Mouse (Mus musculus): Measurements from ENCODE around the gene Mob4. TPM values are rescaled to one million over a fixed set of nuclear protein-coding genes. Genes with fewer than 3 reads are reported as not detected.
A peak's percentile ranks its signal among the peaks of the same experiment; 100 is the strongest.

Gene Mob4
- polyA plus RNA-seq, 1 experiment from 2014 or later: 45.0 TPM

DNA sequence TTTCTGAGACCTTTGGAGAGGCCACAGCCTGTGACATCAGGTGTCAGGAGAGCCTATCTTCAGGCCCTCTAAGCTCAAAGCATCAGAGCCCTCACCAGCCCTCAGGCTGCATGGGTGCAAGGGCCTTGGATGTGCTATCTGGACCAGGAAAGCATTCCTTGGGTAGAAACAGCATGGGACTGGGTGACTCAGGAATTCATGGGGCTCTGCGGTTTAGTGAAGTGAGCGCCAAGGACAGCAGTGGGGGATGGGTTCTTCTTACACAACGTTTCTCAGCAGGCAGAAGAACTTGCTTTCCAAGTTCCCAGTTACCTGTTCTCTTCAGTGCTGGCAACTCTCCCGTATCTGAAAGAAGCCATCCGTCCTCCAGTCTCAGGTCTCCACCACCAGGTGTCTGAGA is 33.0 kb downstream of the Mob4 start:
- no peaks in the 10 kb centered on the region for H3K27me3 ChIP-seq
- H3K4me3 ChIP-seq (replicated peaks): no peak overlapping the region
- peaks cover 16% of the 10 kb centered on the region for H3K4me1 ChIP-seq (replicated peaks)
- no peak for DNase-seq
- H3K9ac ChIP-seq: no peak overlapping the region
- no peak for ATAC-seq (ENCODE audit: low read depth)
- 42% methylated on average over 5 of the region's 5 CpGs for WGBS (ENCODE audit: insufficient replicate concordance)
- H3K36me3 ChIP-seq: no peaks in the 10 kb centered on the region
- H3K4me2 ChIP-seq: no peak overlapping the region
- H3K9me3 ChIP-seq (replicated peaks): peaks cover under 1% of the 10 kb centered on the region; the same call in 1 of the 2 replicates
- no peak overlapping the region for H3K27ac ChIP-seq

DNA sequence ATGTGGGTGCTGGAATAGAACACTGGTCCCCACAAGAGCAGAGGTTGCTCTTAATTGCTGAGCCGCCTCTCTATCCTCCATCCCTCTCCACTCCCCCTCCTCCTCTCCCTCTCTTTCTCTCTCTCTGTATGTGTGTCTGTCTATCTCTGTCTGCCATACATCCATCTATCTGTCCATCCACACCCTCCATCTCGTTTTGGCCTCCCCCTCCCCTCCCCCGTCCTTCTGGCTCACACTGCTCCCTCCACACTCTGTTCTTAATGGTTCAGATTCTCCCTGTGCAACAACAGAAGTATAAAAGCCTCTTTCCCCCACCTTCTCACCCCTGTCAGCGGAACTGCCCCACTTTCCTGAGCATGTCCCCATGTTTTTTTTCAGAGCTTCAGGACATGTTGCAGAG is 36.5 kb downstream of the Mob4 start:
- Histone ChIP-seq H3K4me1 (replicated peaks) (peaks cover 10% of the 10 kb centered on the region), H3K36me3 (no peaks in the 10 kb centered on the region), H3K27me3 (no peaks in the 10 kb centered on the region), H3K9ac (no peak overlapping the region), H3K27ac (no peak overlapping the region), H3K4me3 (replicated peaks) (no peak overlapping the region), H3K4me2 (no peak overlapping the region), H3K9me3 (replicated peaks) (peaks cover 5% of the 10 kb centered on the region; the same call in 1 of the 2 replicates)
- WGBS (ENCODE audit: insufficient replicate concordance): 55% methylated on average over 4 of the region's 4 CpGs
- DNase-seq (no peak), ATAC-seq (ENCODE audit: low read depth) (peak; percentile 71)

- Histone ChIP-seq H3K9ac (no peak overlapping the region), H3K4me3 (replicated peaks) (no peak overlapping the region), H3K9me3 (replicated peaks) (peaks cover 5% of the 10 kb centered on the region; the same call in 1 of the 2 replicates), H3K27ac (no peak overlapping the region), H3K4me2 (no peak overlapping the region), H3K4me1 (replicated peaks) (peaks cover 7% of the 10 kb centered on the region), H3K27me3 (no peaks in the 10 kb centered on the region), H3K36me3 (no peaks in the 10 kb centered on the region)
- DNase-seq (no peak), ATAC-seq (ENCODE audit: low read depth) (no peak)
- 83% methylated on average over 4 of the region's 4 CpGs for WGBS (ENCODE audit: insufficient replicate concordance)
Observed at GRCm38 (mm10) chr1:55168591-55168990, 37.6 kb downstream of the Mob4 start.

DNA sequence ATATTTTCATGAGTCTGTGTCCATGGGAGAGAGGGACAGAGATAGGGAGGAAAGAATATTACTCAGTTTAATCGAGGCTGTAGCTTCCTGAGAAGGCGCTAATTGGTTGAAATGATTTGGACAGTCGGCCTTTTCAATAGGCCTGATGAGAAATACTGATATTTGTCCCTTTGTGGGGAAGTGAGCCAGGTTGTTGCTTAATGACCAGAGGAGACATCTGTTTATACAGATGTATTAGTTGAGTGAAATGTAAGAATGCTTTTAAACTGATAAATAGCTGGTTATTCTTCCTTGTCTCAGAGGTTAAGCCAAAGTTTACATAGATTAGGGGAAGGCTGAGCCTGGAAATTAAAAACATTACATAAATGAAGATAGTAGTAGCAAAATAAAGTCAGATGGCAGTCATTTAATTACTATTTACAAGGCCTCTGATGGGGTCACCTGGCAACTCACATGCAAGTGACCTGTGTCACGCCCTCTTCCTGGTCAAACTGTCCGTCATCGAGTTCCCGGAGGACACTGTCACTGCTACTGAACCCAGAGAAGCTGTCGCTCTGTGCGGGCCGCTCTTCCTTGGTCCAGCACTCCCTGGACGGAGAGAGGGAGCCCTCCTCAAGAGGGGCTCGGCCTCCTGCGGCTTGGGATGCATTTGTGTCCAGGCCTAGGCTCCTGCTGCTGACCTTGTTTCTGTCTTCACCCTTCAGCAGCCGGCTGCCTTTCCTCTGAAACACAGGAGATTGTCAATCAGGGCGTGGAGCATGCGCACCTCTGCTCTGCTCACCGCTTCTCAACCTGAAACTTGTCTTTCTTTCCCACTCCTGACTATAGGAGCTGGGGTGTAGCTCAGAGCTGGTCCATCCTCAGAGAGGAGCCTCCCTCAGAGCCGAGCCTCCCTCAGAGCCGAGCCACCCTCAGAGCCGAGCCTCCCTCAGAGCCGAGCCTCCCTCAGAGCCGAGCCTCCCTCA is 40.6 kb downstream of the Mob4 start:
- 65% methylated on average over 22 of the region's 22 CpGs for WGBS (ENCODE audit: insufficient replicate concordance)
- Histone ChIP-seq H3K9ac (no peak overlapping the region), H3K4me3 (replicated peaks) (0 out of 2 replicates have a peak overlapping the region, but pooled peaks have one; percentile 12), H3K36me3 (no peaks in the 10 kb centered on the region), H3K27me3 (no peaks in the 10 kb centered on the region), H3K4me1 (replicated peaks) (peaks cover 7% of the 10 kb centered on the region), H3K9me3 (replicated peaks) (peaks cover 5% of the 10 kb centered on the region; the same call in 1 of the 2 replicates), H3K4me2 (peak overlapping the region; percentile 28; the same call in 1 of the 2 replicates), H3K27ac (no peak overlapping the region)
- ATAC-seq (ENCODE audit: low read depth): 0 out of 2 replicates have a peak, but pooled peaks have one; percentile 10
- no peak for DNase-seq

- Histone ChIP-seq H3K27ac (peak overlapping the region; percentile 15; the same call in 1 of the 2 replicates), H3K36me3 (no peaks in the 10 kb centered on the region), H3K4me2 (no peak overlapping the region), H3K9ac (no peak overlapping the region), H3K4me3 (replicated peaks) (no peak overlapping the region), H3K9me3 (replicated peaks) (peaks cover 5% of the 10 kb centered on the region; the same call in 1 of the 2 replicates), H3K4me1 (replicated peaks) (no peaks in the 10 kb centered on the region), H3K27me3 (no peaks in the 10 kb centered on the region)
- peak; percentile 63; the same call in 1 of the 2 replicates for ATAC-seq (ENCODE audit: low read depth)
- no peak for DNase-seq
- 73% methylated on average over 10 of the region's 10 CpGs for WGBS (ENCODE audit: insufficient replicate concordance)
Observed at GRCm38 (mm10) chr1:55173720-55174557, 42.9 kb downstream of the Mob4 start.

DNA sequence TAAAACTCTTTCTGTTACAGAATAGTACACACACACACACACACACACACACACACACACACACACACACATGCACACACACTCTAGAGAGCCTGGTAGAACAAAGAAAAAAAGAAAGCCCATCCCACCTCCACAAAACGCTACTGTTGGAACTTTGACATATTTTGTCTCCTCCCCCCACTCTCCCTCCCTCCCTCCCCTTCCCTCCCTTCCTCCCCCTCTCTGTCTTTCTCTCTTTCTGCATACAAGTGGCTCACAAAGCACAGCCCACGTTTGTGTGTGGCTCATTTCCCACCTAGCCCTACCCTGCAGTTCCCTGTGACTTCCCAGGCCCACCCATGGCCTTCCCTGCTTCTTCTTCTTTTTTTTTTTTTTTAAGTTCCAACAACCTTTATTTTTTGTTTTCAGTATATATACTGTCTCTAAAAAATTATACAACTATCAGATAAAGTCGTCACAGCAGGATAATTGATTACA is 43.6 kb downstream of the Mob4 start:
- H3K9me3 ChIP-seq (replicated peaks): no peaks in the 10 kb centered on the region
- no peaks in the 10 kb centered on the region for H3K36me3 ChIP-seq
- no peak overlapping the region for H3K4me3 ChIP-seq (replicated peaks)
- WGBS (ENCODE audit: insufficient replicate concordance): 37% methylated on average over 3 of the region's 3 CpGs
- DNase-seq (no peak), ATAC-seq (ENCODE audit: low read depth) (no peak)
- no peak overlapping the region for H3K9ac ChIP-seq
- H3K27me3 ChIP-seq: no peaks in the 10 kb centered on the region
- no peak overlapping the region for H3K27ac ChIP-seq
- no peak overlapping the region for H3K4me2 ChIP-seq
- H3K4me1 ChIP-seq (replicated peaks): no peaks in the 10 kb centered on the region

DNA sequence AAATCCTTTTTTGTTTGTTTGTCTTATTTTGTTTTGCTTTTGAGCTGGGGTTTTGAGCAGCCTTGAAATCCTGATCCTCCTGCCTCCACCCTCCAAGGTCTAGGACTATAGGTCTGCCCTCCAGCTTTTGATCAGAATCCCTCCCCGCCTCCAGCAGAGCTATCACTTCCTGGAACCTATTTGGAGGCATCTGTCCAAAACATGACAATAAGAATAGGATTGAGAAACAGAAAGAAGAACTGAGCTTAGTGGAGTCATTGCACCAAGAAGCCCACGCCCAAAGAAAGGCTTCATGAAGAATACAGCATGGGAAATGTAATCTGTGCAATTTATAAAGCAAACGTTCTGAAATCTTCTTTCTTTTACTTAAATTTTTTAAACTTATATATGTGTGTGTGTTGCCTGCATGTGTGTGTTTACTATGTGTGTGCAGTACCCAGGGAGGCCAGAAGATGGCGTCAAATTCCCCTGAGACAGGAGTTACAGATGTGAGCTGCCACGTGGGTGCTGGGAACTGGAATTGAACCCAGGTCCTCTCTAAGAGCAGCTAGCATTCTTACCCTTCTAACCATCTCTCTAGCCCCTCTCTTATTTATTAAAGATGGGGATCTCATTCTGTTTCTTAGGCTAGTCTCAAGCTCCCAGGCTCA is 49.0 kb downstream of the Mob4 start:
- Histone ChIP-seq H3K9ac (no peak overlapping the region), H3K4me3 (replicated peaks) (no peak overlapping the region), H3K9me3 (replicated peaks) (no peaks in the 10 kb centered on the region), H3K4me1 (replicated peaks) (no peaks in the 10 kb centered on the region), H3K4me2 (no peak overlapping the region), H3K27me3 (no peaks in the 10 kb centered on the region), H3K27ac (no peak overlapping the region), H3K36me3 (no peaks in the 10 kb centered on the region)
- no peak for DNase-seq
- 60% methylated on average over 5 of the region's 5 CpGs for WGBS (ENCODE audit: insufficient replicate concordance)
- ATAC-seq (ENCODE audit: low read depth): no peak

GRCm38 (mm10) chr1:55182392-55182791 is 51.4 kb downstream of the Mob4 start:
- 79% methylated on average over 5 of the region's 5 CpGs for WGBS (ENCODE audit: insufficient replicate concordance)
- no peak for DNase-seq
- H3K4me2 ChIP-seq: no peak overlapping the region
- H3K27ac ChIP-seq: no peak overlapping the region
- H3K4me3 ChIP-seq (replicated peaks): no peak overlapping the region
- no peaks in the 10 kb centered on the region for H3K9me3 ChIP-seq (replicated peaks)
- no peaks in the 10 kb centered on the region for H3K4me1 ChIP-seq (replicated peaks)
- ATAC-seq (ENCODE audit: low read depth): no peak
- H3K9ac ChIP-seq: no peak overlapping the region
- H3K27me3 ChIP-seq: no peaks in the 10 kb centered on the region
- H3K36me3 ChIP-seq: no peaks in the 10 kb centered on the region

GRCm38 (mm10) chr1:55185718-55186117 is 54.7 kb downstream of the Mob4 start:
- Histone ChIP-seq H3K4me2 (no peak overlapping the region), H3K4me3 (replicated peaks) (no peak overlapping the region), H3K36me3 (no peaks in the 10 kb centered on the region), H3K9me3 (replicated peaks) (no peaks in the 10 kb centered on the region), H3K27ac (no peak overlapping the region), H3K27me3 (no peaks in the 10 kb centered on the region), H3K4me1 (replicated peaks) (no peaks in the 10 kb centered on the region), H3K9ac (no peak overlapping the region)
- WGBS (ENCODE audit: insufficient replicate concordance): 65% methylated on average over 6 of the region's 6 CpGs
- DNase-seq (no peak), ATAC-seq (ENCODE audit: low read depth) (no peak)

GRCm38 (mm10) chr1:55186592-55187210 is 55.7 kb downstream of the Mob4 start:
- Histone ChIP-seq H3K4me2 (no peak overlapping the region), H3K4me3 (replicated peaks) (no peak overlapping the region), H3K27me3 (no peaks in the 10 kb centered on the region), H3K4me1 (replicated peaks) (no peaks in the 10 kb centered on the region), H3K27ac (no peak overlapping the region), H3K36me3 (no peaks in the 10 kb centered on the region), H3K9ac (no peak overlapping the region), H3K9me3 (replicated peaks) (no peaks in the 10 kb centered on the region)
- ATAC-seq (ENCODE audit: low read depth): no peak
- WGBS (ENCODE audit: insufficient replicate concordance): 36% methylated on average over 11 of the region's 11 CpGs
- no peak for DNase-seq

Measured in liver, embryonic 13.5 days (tissue).